Comparison of ENCODE assay signal across 13 mouse cellular contexts in the genomic region with DNA sequence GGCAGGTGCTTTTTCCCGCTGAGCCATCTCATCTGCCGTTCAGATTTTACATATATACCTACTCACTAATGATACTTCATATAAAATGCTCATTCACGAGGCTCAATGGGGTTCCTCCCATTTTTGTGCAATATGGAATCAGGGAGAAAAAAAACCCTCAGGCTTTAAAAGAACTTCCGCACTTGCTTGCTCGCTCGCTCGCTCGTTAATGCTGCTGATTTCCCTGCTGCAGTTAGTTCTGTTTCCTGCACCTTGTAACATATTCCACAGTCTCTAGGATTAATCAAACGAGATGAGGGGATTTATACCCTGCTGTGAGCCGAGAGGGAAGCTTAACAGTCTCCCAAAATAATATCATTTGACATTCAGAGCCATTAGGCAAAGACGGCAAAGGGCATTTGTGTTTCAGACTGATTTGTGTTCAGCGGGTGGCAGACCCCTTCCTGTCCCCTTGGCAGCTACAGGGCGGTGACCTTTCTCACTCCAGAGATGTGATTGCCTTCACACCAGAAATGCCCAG.
A peak's percentile ranks its signal among the peaks of the same experiment; 100 is the strongest.
DNase-seq lines count a peak whose midpoint lies in the region; ATAC-seq lines count a peak whose summit lies in the region.
"Had no signal": no experiment of that assay in that cellular context is flagged by ENCODE, and none has a peak within 500 bp of the region (broad histone marks: within the 10 kb centered on the region; RNA-seq: fewer than 3 reads in every experiment).

No protein-coding gene starts in this region.

- 44% methylated on average over 13 of the region's 13 CpGs for WGBS in hindbrain, embryonic 12.5 days
- WGBS in hindbrain, embryonic 11.5 days = 47% methylated on average over 13 of the region's 13 CpGs
- 19% methylated on average over 13 of the region's 13 CpGs for WGBS in forebrain, embryonic 11.5 days
- 24% methylated on average over 13 of the region's 13 CpGs for WGBS in hindbrain, embryonic 16.5 days
- 20% methylated on average over 13 of the region's 13 CpGs for WGBS in midbrain, embryonic 14.5 days

- ATAC-seq in hindbrain, embryonic 12.5 days (ENCODE audit: low FRiP score) = no peak
- no peak for ATAC-seq in hindbrain, embryonic 11.5 days (ENCODE audit: low FRiP score)
- no peak; the same call in 1 of the 2 replicates for ATAC-seq in forebrain, embryonic 11.5 days (replicated peaks; ENCODE audit: low FRiP score)
- ATAC-seq in hindbrain, embryonic 16.5 days = 0 out of 2 replicates have a peak, but pooled peaks have one; percentile 48
- ATAC-seq in midbrain, embryonic 14.5 days (ENCODE audit: low FRiP score, low TSS enrichment) = no peak
- no peak for ATAC-seq in CD4-positive, CD25-positive, alpha-beta regulatory T cell, adult 4 months
- no peak for ATAC-seq in megakaryocyte-erythroid progenitor cell, adult 5-6 weeks (replicated peaks; ENCODE audit: low FRiP score, low TSS enrichment, poor library complexity, severe bottlenecking)

- H3K9ac ChIP-seq in hindbrain, embryonic 12.5 days = no peak overlapping the region
- no peak overlapping the region for H3K9ac ChIP-seq in hindbrain, embryonic 11.5 days (ENCODE audit: low read depth, low read length)
- no peak overlapping the region for H3K9ac ChIP-seq in forebrain, embryonic 11.5 days (ENCODE audit: low read length)
- peak overlapping the region; percentile 17; the same call in 1 of the 2 replicates for H3K9ac ChIP-seq in hindbrain, embryonic 16.5 days (ENCODE audit: low read depth, low read length)
- no peak overlapping the region; the same call in 1 of the 2 replicates for H3K9ac ChIP-seq in midbrain, embryonic 14.5 days (replicated peaks; ENCODE audit: low read length)
- H3K9ac ChIP-seq: liver, embryonic 13.5 days had no signal

- no peaks in the 10 kb centered on the region for H3K27me3 ChIP-seq in hindbrain, embryonic 12.5 days
- H3K27me3 ChIP-seq in hindbrain, embryonic 11.5 days (ENCODE audit: control insufficient read depth, insufficient read depth, low read length) = no peaks in the 10 kb centered on the region
- H3K27me3 ChIP-seq in forebrain, embryonic 11.5 days (ENCODE audit: control insufficient read depth, insufficient read depth, low read length) = no peaks in the 10 kb centered on the region
- no peaks in the 10 kb centered on the region for H3K27me3 ChIP-seq in hindbrain, embryonic 16.5 days (replicated peaks; ENCODE audit: control insufficient read depth, insufficient read depth, low read length)
- H3K27me3 ChIP-seq in midbrain, embryonic 14.5 days (ENCODE audit: control insufficient read depth, insufficient read depth, low read length) = no peaks in the 10 kb centered on the region
- H3K27me3 ChIP-seq: liver, embryonic 13.5 days had no signal

- H3K36me3 ChIP-seq in hindbrain, embryonic 12.5 days = no peaks in the 10 kb centered on the region
- H3K36me3 ChIP-seq in hindbrain, embryonic 11.5 days (ENCODE audit: control insufficient read depth, insufficient read depth, low read length) = no peaks in the 10 kb centered on the region
- no peaks in the 10 kb centered on the region for H3K36me3 ChIP-seq in forebrain, embryonic 11.5 days (ENCODE audit: control insufficient read depth, insufficient read depth, low read length)
- no peaks in the 10 kb centered on the region for H3K36me3 ChIP-seq in hindbrain, embryonic 16.5 days (ENCODE audit: control insufficient read depth, insufficient read depth, low read length)
- H3K36me3 ChIP-seq in midbrain, embryonic 14.5 days (ENCODE audit: control insufficient read depth, insufficient read depth, low read length) = no peaks in the 10 kb centered on the region
- H3K36me3 ChIP-seq: liver, embryonic 13.5 days had no signal

- no peak for DNase-seq in hindbrain, embryonic 11.5 days (ENCODE audit: low spot score)
- DNase-seq in forebrain, embryonic 11.5 days (ENCODE audit: low spot score) = no peak
- peak; percentile 70 for DNase-seq in midbrain, embryonic 14.5 days
- DNase-seq in right cerebral cortex, postnatal 25 days = no peak
- DNase-seq: gastrocnemius, postnatal 36 days; kidney, adult 8-10 months; liver, embryonic 13.5 days had no signal

- no peak overlapping the region for H3K4me3 ChIP-seq in hindbrain, embryonic 12.5 days
- no peak overlapping the region for H3K4me3 ChIP-seq in hindbrain, embryonic 11.5 days (ENCODE audit: low read depth, low read length)
- H3K4me3 ChIP-seq in forebrain, embryonic 11.5 days (ENCODE audit: low read depth, low read length) = no peak overlapping the region
- H3K4me3 ChIP-seq in hindbrain, embryonic 16.5 days (ENCODE audit: low read length) = no peak overlapping the region
- H3K4me3 ChIP-seq in midbrain, embryonic 14.5 days (replicated peaks; ENCODE audit: low read depth, low read length) = no peak overlapping the region
- H3K4me3 ChIP-seq: erythroblast, embryonic 14.5 days; liver, embryonic 13.5 days had no signal

- H3K4me1 ChIP-seq in hindbrain, embryonic 12.5 days = peaks cover 19% of the 10 kb centered on the region
- H3K4me1 ChIP-seq in hindbrain, embryonic 11.5 days (replicated peaks; ENCODE audit: control insufficient read depth, insufficient read depth, low read length) = no peaks in the 10 kb centered on the region
- H3K4me1 ChIP-seq in forebrain, embryonic 11.5 days (replicated peaks; ENCODE audit: control insufficient read depth, insufficient read depth, low read length) = 0 out of 2 replicates have a peak, but pooled peaks cover 3% of the 10 kb centered on the region
- peaks cover 12% of the 10 kb centered on the region for H3K4me1 ChIP-seq in hindbrain, embryonic 16.5 days (ENCODE audit: control insufficient read depth, insufficient read depth, low read depth, low read length)
- H3K4me1 ChIP-seq in midbrain, embryonic 14.5 days (ENCODE audit: control insufficient read depth, insufficient read depth, low read length) = peaks cover 17% of the 10 kb centered on the region
- H3K4me1 ChIP-seq: liver, embryonic 13.5 days had no signal

- H3K4me2 ChIP-seq in hindbrain, embryonic 12.5 days (replicated peaks) = peak overlapping the region; percentile 27; the same call in 1 of the 2 replicates
- H3K4me2 ChIP-seq in hindbrain, embryonic 11.5 days (replicated peaks; ENCODE audit: low read depth, low read length) = no peak overlapping the region
- H3K4me2 ChIP-seq in forebrain, embryonic 11.5 days (ENCODE audit: low read depth, low read length, severe bottlenecking) = peak overlapping the region; percentile 35; the same call in 1 of the 2 replicates
- peak overlapping the region; percentile 30 for H3K4me2 ChIP-seq in hindbrain, embryonic 16.5 days (ENCODE audit: low read length)
- peak overlapping the region; percentile 39 for H3K4me2 ChIP-seq in midbrain, embryonic 14.5 days (ENCODE audit: low read length)
- H3K4me2 ChIP-seq: liver, embryonic 13.5 days had no signal

- H3K27ac ChIP-seq in hindbrain, embryonic 12.5 days = no peak overlapping the region
- no peak overlapping the region for H3K27ac ChIP-seq in hindbrain, embryonic 11.5 days (ENCODE audit: low read depth, low read length)
- no peak overlapping the region for H3K27ac ChIP-seq in forebrain, embryonic 11.5 days (ENCODE audit: low read depth, low read length)
- peak overlapping the region; percentile 55; the same call in 1 of the 2 replicates for H3K27ac ChIP-seq in hindbrain, embryonic 16.5 days (ENCODE audit: low read depth, low read length)
- H3K27ac ChIP-seq in midbrain, embryonic 14.5 days (replicated peaks; ENCODE audit: low read depth, low read length) = peak overlapping the region; percentile 64
- H3K27ac ChIP-seq: liver, embryonic 13.5 days; stomach, postnatal 0 days had no signal

- H3K9me3 ChIP-seq in hindbrain, embryonic 12.5 days (replicated peaks) = no peaks in the 10 kb centered on the region
- no peaks in the 10 kb centered on the region for H3K9me3 ChIP-seq in hindbrain, embryonic 11.5 days (ENCODE audit: control insufficient read depth, low read length)
- no peaks in the 10 kb centered on the region for H3K9me3 ChIP-seq in forebrain, embryonic 11.5 days (ENCODE audit: control insufficient read depth, low read length)
- H3K9me3 ChIP-seq in hindbrain, embryonic 16.5 days (ENCODE audit: control insufficient read depth, low read length) = no peaks in the 10 kb centered on the region
- no peaks in the 10 kb centered on the region for H3K9me3 ChIP-seq in midbrain, embryonic 14.5 days (ENCODE audit: control insufficient read depth, low read length)

Comparison
In these comparisons a context has a peak if more than half of its experiments do, and no peak if none do; other contexts are left out.
1. H3K27ac ChIP-seq: peak in hindbrain, embryonic 16.5 days (single experiment) and midbrain, embryonic 14.5 days (single experiment); none in hindbrain, embryonic 12.5 days (single experiment), hindbrain, embryonic 11.5 days (single experiment) and forebrain, embryonic 11.5 days (single experiment).